Mouse (Mus musculus) liver, postnatal 0 days (tissue): ENCODE results near the gene Vmn1r217. TPM values are rescaled to one million over a fixed set of nuclear protein-coding genes. Genes with fewer than 3 reads are reported as not detected.

Source experiments
- ATAC-seq: fragments of 200-750 bp; cut with Nextera tagmentation; 2 replicates; pipeline ENCODE4 v1.8.0; 2017; ENCODE audit warnings: mild to moderate bottlenecking, moderate library complexity
- DNase-seq: peaks from one replicate; pipeline ENCODE4 v3.0.0-alpha.2; 2016
- H3K27ac ChIP-seq: fragments of 300-500 bp; sonication (generic); 2 replicates; pipeline ENCODE4 v1.5.1; 2014; ENCODE audit warnings: antibody characterized with exemption, moderate library complexity, mild to moderate bottlenecking, low read depth
- H3K27me3 ChIP-seq: fragments of 300-500 bp; sonication (generic); 2 replicates; pipeline ENCODE4 v1.6.1; 2014; ENCODE audit warnings: low read length, control low read depth, mixed read lengths; ENCODE audit not compliant: insufficient read depth
- H3K36me3 ChIP-seq: fragments of 300-500 bp; sonication (generic); replicated peaks from 2 replicates; pipeline ENCODE4 v1.6.1; 2014; ENCODE audit warnings: mild to moderate bottlenecking, control low read depth, low read length, moderate library complexity, mixed read lengths; ENCODE audit not compliant: insufficient read depth
- H3K4me1 ChIP-seq: fragments of 300-500 bp; sonication (generic); 2 replicates; pipeline ENCODE4 v1.6.1; 2014; ENCODE audit warnings: antibody characterized with exemption, mild to moderate bottlenecking, control low read depth; ENCODE audit not compliant: insufficient read depth
- H3K4me2 ChIP-seq: fragments of 300-500 bp; sonication (generic); 2 replicates; pipeline ENCODE4 v1.6.1; 2014; ENCODE audit warnings: low read depth, mild to moderate bottlenecking, low read length, moderate library complexity, mixed read lengths
- H3K4me3 ChIP-seq: fragments of 300-500 bp; sonication (generic); 2 replicates; pipeline ENCODE4 v1.5.1; 2014; ENCODE audit warnings: low read depth, low read length
- H3K9ac ChIP-seq: fragments of 300-500 bp; sonication (generic); replicated peaks from 2 replicates; pipeline ENCODE4 v1.6.1; 2014; ENCODE audit warnings: mild to moderate bottlenecking, moderate library complexity
- H3K9me3 ChIP-seq: fragments of 300-500 bp; sonication (generic); 2 replicates; pipeline ENCODE4 v1.6.1; 2016; ENCODE audit warnings: mild to moderate bottlenecking, control low read depth, low read length, mixed read lengths
- CTCF ChIP-seq: sonication (generic); IDR thresholded peaks from 2 replicates; pipeline ENCODE4 v1.5.1; 2016; ENCODE audit warnings: antibody characterized with exemption, low read depth
- EP300 ChIP-seq: IDR thresholded peaks from 2 replicates; pipeline ENCODE4 v1.6.1; 2016; ENCODE audit warnings: antibody characterized with exemption, low read depth, mild to moderate bottlenecking
- WGBS: fragments of 180-500 bp; shearing (Covaris S2); extraction: QIAGEN DNeasy Blood & Tissue Kit; methylation state at CpG from one replicate; pipeline ENCODE4 v1.1.7; 2014; ENCODE audit not compliant: insufficient replicate concordance; 5-methylcytosine and 5-hydroxymethylcytosine counted together
- polyA plus RNA-seq: library from polyadenylated mRNA; unstranded; fragments of >200 nt; fragmentation: Nextera tagmentation; extraction: Ambion mirVana; gene quantifications from 2 replicates; pipeline ENCODE4 v1.2.1, GENCODE M21; 2015

The Vmn1r217 gene
- polyA plus RNA-seq, 1 experiment from 2014 or later: not detected

DNA sequence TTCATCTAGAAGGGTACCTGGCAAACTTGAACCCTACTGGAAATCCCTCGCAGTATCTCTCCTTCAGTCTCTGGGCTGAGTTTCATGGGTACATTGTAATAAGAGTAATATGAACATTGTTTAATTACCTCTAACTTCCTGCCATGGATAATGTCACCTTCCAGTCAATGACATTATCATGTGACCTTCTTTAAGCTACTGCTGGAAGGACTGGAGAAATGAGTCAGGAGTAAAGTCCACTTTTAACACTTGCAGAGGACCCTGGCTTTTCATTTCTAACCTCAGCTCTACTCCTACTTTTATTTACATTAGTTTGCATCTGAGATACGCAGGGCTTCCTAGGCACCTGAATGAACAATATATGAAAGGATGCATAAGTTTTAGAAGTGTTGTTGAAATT lies 2.6 kb upstream of the Vmn1r217 start:
- no peaks in the 10 kb centered on the region for H3K4me1 ChIP-seq
- 73% methylated on average over 2 of the region's 2 CpGs for WGBS
- no peak overlapping the region for H3K4me2 ChIP-seq
- H3K36me3 ChIP-seq: no peaks in the 10 kb centered on the region
- H3K27ac ChIP-seq: no peak overlapping the region
- DNase-seq (no peak), ATAC-seq (no peak)
- no peak overlapping the region for H3K4me3 ChIP-seq
- no peaks in the 10 kb centered on the region for H3K27me3 ChIP-seq
- no peak for TF ChIP-seq CTCF
- TF ChIP-seq EP300: no peak
- H3K9ac ChIP-seq: no peak overlapping the region
- H3K9me3 ChIP-seq: no peaks in the 10 kb centered on the region

DNA sequence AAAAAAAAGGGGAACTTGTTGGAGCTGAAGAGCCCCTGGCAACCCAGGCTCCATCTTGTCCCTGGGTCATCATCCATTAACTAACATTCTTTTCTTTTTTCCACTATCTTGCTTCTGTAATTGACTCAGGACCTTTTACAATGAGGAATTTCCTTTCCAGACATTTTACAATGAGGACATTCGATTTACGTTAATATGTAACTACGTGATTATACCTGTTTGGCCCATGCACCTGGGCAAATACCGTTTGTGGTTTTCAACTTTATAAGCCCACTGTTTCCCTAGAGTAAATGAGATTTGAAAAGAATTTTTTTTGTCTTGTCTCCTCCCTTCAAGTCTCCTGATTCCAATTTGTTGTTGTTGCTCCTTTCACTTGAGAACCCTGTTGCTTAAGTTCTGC lies 23.6 kb downstream of the Vmn1r217 start:
- no peaks in the 10 kb centered on the region; the same call in 1 of the 2 replicates for H3K9me3 ChIP-seq
- no peak overlapping the region for H3K9ac ChIP-seq
- H3K27ac ChIP-seq: no peak overlapping the region
- WGBS: 77% methylated on average over 4 of the region's 4 CpGs
- no peak overlapping the region for H3K4me3 ChIP-seq
- no peak overlapping the region for H3K4me2 ChIP-seq
- no peak for DNase-seq
- no peaks in the 10 kb centered on the region for H3K4me1 ChIP-seq
- H3K27me3 ChIP-seq: no peaks in the 10 kb centered on the region
- no peaks in the 10 kb centered on the region for H3K36me3 ChIP-seq
- no peak for TF ChIP-seq EP300
- no peak for TF ChIP-seq CTCF
- no peak for ATAC-seq

DNA sequence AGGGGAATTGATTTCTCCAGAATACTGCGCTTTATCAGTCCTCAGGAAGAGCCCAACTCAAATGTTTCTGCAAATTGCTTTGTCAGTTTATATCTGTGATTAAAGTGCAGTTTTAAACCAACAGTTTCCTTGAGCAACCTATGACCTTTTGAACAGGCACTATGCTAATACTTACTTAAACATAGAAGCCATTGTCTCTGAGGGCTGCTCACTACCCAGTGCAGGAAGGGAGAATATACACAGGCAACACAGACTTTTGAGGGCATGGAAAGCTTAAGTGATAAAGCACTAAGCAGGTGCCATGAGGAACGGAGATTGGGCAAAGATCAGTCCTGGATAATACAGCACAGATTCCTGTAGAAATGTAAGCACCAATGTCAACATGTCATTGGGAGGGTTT lies 48.7 kb downstream of the Vmn1r217 start:
- no peak overlapping the region for H3K27ac ChIP-seq
- no peaks in the 10 kb centered on the region for H3K4me1 ChIP-seq
- no peaks in the 10 kb centered on the region for H3K36me3 ChIP-seq
- DNase-seq (no peak), ATAC-seq (no peak)
- 77% methylated on average over 2 of the region's 2 CpGs for WGBS
- no peaks in the 10 kb centered on the region for H3K27me3 ChIP-seq
- H3K9me3 ChIP-seq: no peaks in the 10 kb centered on the region
- no peak overlapping the region for H3K4me3 ChIP-seq
- no peak overlapping the region for H3K4me2 ChIP-seq
- TF ChIP-seq EP300 (no peak), CTCF (no peak)
- no peak overlapping the region for H3K9ac ChIP-seq

DNA sequence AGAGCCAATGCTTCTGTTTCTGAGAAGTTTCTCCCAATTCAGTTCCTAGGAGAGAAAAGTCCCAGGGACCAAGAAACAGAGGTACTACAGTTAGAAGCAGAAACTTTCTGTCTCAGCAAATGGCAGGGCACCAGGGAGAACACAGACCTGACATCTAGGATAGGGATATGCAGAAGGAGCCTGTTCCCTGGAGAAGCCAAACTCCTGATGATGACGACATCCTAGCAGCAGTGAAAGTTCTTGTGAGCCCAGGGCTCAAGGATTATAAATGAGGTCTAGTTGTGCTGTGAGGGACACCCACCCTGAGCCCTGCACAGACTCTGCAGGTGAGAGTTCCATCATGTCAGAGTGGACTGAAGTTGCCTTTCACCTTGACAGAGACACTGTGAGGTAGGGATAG lies 50.3 kb downstream of the Vmn1r217 start, which contains the start of gene Vmn1r215:
Gene Vmn1r215 (plus strand): TSS at position 301 of the 400 bp plus-strand sequence.
- TF ChIP-seq CTCF: no peak
- no peak for TF ChIP-seq EP300
- H3K9me3 ChIP-seq: no peaks in the 10 kb centered on the region

DNA sequence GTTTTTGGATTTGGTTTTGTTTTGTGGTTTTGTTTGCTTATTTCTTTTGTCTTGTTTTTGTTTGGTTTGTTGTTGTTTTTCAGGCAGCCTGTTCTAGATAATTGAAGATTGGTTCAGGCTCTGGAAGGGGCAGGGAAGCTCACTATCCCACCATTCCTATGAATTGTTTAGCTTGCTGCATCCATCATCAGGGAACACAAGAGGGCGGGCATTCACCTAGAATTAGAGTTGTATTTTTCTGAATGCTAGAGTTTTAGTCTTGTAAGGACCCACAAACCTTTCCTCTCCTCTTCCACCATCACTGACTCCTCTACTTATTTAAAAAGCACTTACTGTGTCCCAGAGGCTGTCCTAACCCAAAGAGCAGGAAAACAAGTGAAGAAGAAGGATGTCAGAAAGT lies 60.2 kb downstream of the Vmn1r217 start:
- Histone ChIP-seq H3K4me2 (no peak overlapping the region), H3K27ac (no peak overlapping the region), H3K4me3 (no peak overlapping the region), H3K9me3 (no peaks in the 10 kb centered on the region), H3K27me3 (no peaks in the 10 kb centered on the region), H3K9ac (no peak overlapping the region), H3K4me1 (no peaks in the 10 kb centered on the region), H3K36me3 (no peaks in the 10 kb centered on the region)
- ATAC-seq (no peak), DNase-seq (no peak)
- TF ChIP-seq EP300: no peak
- no peak for TF ChIP-seq CTCF
- 31% methylated on average over 1 of the region's 1 CpGs for WGBS

More for the DNA sequence above, 50.3 kb downstream of the Vmn1r217 start, which contains the start of gene Vmn1r215:
- DNase-seq (no peak), ATAC-seq (no peak)
- Histone ChIP-seq H3K4me3 (no peak within 1 kb of the TSS), H3K36me3 (no peaks in the 10 kb centered on the region), H3K27ac (no peak within 1 kb of the TSS), H3K4me1 (no peaks in the 10 kb centered on the region), H3K4me2 (no peak within 1 kb of the TSS), H3K9ac (no peak within 1 kb of the TSS), H3K27me3 (no peaks in the 10 kb centered on the region)
- 75% methylated on average over 1 of the region's 1 CpGs for WGBS

Other genes with a start within 250 kb of the Vmn1r217 start
- not detected in 2 replicates for gene Vmn1r212, start 234.0 kb downstream of the Vmn1r217 start, polyA plus RNA-seq
- not detected in 2 replicates for gene Vmn1r213, start 110.6 kb downstream of the Vmn1r217 start, polyA plus RNA-seq
- not detected in 2 replicates for gene Vmn1r214, start 87.8 kb downstream of the Vmn1r217 start, polyA plus RNA-seq
- gene Vmn1r215, start 50.2 kb downstream of the Vmn1r217 start, polyA plus RNA-seq: not detected in 2 replicates
- gene Vmn1r218, start 14.9 kb upstream of the Vmn1r217 start, polyA plus RNA-seq: not detected in 2 replicates
- gene Vmn1r219, start 41.1 kb upstream of the Vmn1r217 start, polyA plus RNA-seq: not detected in 2 replicates
- gene Vmn1r220, start 69.7 kb upstream of the Vmn1r217 start, polyA plus RNA-seq: not detected in 2 replicates
- not detected in 2 replicates for gene Vmn1r221, start 95.9 kb upstream of the Vmn1r217 start, polyA plus RNA-seq
- not detected in 2 replicates for gene Vmn1r222, start 117.7 kb upstream of the Vmn1r217 start, polyA plus RNA-seq
- gene Vmn1r223, start 128.9 kb upstream of the Vmn1r217 start, polyA plus RNA-seq: not detected in 2 replicates